Mouse (Mus musculus) spleen, adult 2 months (tissue): ENCODE data around the gene Akr1b7.

Source experiments
- CTCF ChIP-seq: fragments of 200-500 bp; IDR thresholded peaks from 2 replicates; pipeline ENCODE4 v1.5.1; 2011; ENCODE audit warnings: mild to moderate bottlenecking, inconsistent platforms; ENCODE audit not compliant: insufficient read depth, insufficient read length, insufficient replicate concordance; ENCODE audit errors: extremely low read depth
- POLR2A ChIP-seq: fragments of 200-500 bp; IDR thresholded peaks from 2 replicates; pipeline ENCODE4 v1.6.1; 2011; ENCODE audit warnings: low read depth, low read length, inconsistent platforms

DNA sequence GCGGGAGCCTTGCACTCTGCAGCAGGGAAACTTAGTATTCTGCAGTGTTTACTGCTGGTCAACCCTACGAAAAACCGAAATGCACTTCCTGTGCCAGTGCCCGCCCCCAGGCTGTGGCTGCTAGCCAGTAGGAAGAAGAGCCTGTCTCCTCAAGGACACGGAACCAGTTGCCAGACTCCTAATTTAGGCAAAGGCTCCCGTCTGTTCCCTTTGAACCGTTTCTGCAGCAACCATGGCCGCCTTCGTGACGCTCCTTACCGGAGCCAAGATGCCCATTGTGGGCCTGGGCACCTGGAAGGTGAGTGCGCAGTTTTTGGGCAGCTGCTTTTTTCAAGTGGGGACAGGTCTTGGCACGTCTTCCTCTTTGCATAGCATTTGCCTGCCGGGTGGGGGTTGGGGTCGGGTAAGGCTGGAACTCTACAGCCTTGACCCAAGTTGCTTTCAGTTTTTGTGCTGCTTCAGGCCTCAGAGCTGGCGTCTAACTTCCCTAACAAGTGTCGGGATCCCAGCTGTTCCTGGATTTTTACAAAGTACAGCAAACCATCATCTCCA, 27.9 kb upstream of the Akr1b7 start, which contains the start of gene Akr1b10:
- TF ChIP-seq CTCF (no peak), POLR2A (no peak; the same call in 1 of the 2 replicates)
